ENCODE assay signal across 8 mouse cellular contexts in the genomic region with DNA sequence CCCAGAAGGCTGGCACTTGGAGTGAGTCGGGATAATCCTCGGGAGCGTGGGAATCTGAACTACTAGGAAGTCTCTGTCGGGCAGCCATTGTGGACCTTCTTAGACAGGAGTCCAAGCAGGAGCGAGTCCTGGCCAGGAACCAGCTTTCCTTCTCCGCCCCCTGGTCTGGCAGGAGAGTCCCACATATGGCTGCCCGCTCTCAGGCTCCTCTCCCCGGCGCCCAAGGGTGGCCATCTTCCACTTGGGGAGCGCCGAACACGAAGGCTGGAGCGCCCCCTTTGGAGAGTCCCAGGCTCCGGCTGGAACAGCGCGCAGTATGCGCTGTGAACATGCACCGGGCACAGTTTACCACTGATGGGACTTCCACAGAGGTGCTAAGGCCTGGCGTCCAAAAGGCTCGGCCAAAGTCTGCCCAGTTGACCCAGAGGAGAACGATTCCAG. TPM values are rescaled to one million over a fixed set of nuclear protein-coding genes. Genes with fewer than 3 reads are reported as not detected.
DNase-seq lines count a peak whose midpoint lies in the region; ATAC-seq lines count a peak whose summit lies in the region.

No protein-coding gene starts in this region.

- H3K36me3 ChIP-seq in hindbrain, embryonic 12.5 days, result 0 out of 2 replicates have a peak, but pooled peaks cover 9% of the 10 kb centered on the region

- peak; percentile 78 for DNase-seq in R1 (ENCODE audit: low read depth, low spot score)
- peak; percentile 83 to 87 for DNase-seq in cerebellum, postnatal 10 days
- peak; percentile 64 to 69 for DNase-seq in frontal cortex, postnatal 14 days (ENCODE audit: low spot score in 2 of 2)
- DNase-seq in layer of hippocampus, postnatal 14 days (ENCODE audit: low spot score in 2 of 2), result peak; percentile 81 to 83
- DNase-seq in lung, postnatal 10 days, result peak; percentile 91
- DNase-seq in retina, embryonic 14.5 days (ENCODE audit: low spot score), result peak; percentile 87
- DNase-seq in thymus, postnatal 4 days, result peak; percentile 89

- WGBS in hindbrain, embryonic 12.5 days, result under 1% methylated on average over 21 of the region's 21 CpGs

- H3K9ac ChIP-seq in hindbrain, embryonic 12.5 days, result peak overlapping the region; percentile 85

- H3K9me3 ChIP-seq in hindbrain, embryonic 12.5 days (replicated peaks), result no peaks in the 10 kb centered on the region

- H3K4me1 ChIP-seq in hindbrain, embryonic 12.5 days, result peaks cover 53% of the 10 kb centered on the region

- ATAC-seq in hindbrain, embryonic 12.5 days (ENCODE audit: low FRiP score), result peak; percentile 62

- H3K4me2 ChIP-seq in hindbrain, embryonic 12.5 days (replicated peaks), result peak overlapping the region; percentile 83

- peak overlapping the region; percentile 82 for H3K4me3 ChIP-seq in hindbrain, embryonic 12.5 days

- H3K27me3 ChIP-seq in hindbrain, embryonic 12.5 days, result no peaks in the 10 kb centered on the region

- peak overlapping the region; percentile 98 for H3K27ac ChIP-seq in hindbrain, embryonic 12.5 days

RNA-seq across cellular contexts. Expression of a gene that starts 0.9 kb away (rescaled TPM):
- 173 and 177 TPM in 2 replicates for polyA plus RNA-seq in hindbrain, embryonic 12.5 days (2016; fragmentation: Nextera tagmentation; extraction: Ambion mirVana)
- total RNA-seq in layer of hippocampus, postnatal 14 days (2021), result 100 to 1,000 TPM; 230 to 239 TPM

RNA-seq across cellular contexts. Expression of a gene that starts 59.3 kb away (rescaled TPM):
- polyA plus RNA-seq in hindbrain, embryonic 12.5 days (2016; fragmentation: Nextera tagmentation; extraction: Ambion mirVana), result 13.1 and 16.6 TPM in 2 replicates
- 10 to 100 TPM; 34.3 to 36.8 TPM for total RNA-seq in layer of hippocampus, postnatal 14 days (2021)

Comparison
In these comparisons a context has a peak if more than half of its experiments do, and no peak if none do; other contexts are left out.
1. Peak in every context shown above with its lines: DNase-seq, ATAC-seq, H3K4me3 ChIP-seq and H3K27ac ChIP-seq.